Mouse (Mus musculus) Patski (cell line): ENCODE results near the gene Cntd1. TPM values are rescaled to one million over a fixed set of nuclear protein-coding genes. Genes with fewer than 3 reads are reported as not detected.

Experiments used
- ATAC-seq: fragments of 100-300 bp; one replicate; pipeline ENCODE4 v1.8.0; 2021
- CTCF ChIA-PET: fragments of 350-600 bp; sonication (Branson Sonifier 250); formaldehyde crosslinking; loops from one replicate; lab custom pipeline; 2022; ENCODE audit warnings: inconsistent platforms; lab: Charles Lee
- POLR2A ChIA-PET: fragments of 350-600 bp; sonication (Branson Sonifier 250); formaldehyde crosslinking; loops from one replicate; lab custom pipeline; 2022; ENCODE audit warnings: antibody characterized with exemption, inconsistent platforms; lab: Charles Lee
- DNase-seq: peaks from one replicate; pipeline ENCODE4 v3.0.0-alpha.2; 2011; ENCODE audit warnings: low read depth, low spot score
- H3K27me3 ChIP-seq: fragments of 371-371 bp; one replicate; pipeline ENCODE4 v1.5.1; 2021
- CTCF ChIP-seq: fragments of 100-300 bp; IDR thresholded peaks from one replicate; pipeline ENCODE4 v1.5.1; 2021
- in situ Hi-C: fragments of 300-500 bp; cut with MboI; formaldehyde crosslinking; loops from 3 replicates; pipeline ENCODE4 v1.11.1; 2018; ENCODE audit warnings: low pct_unique_long_range_greater_than_20kb, mixed read lengths
- polyA plus RNA-seq: library from polyadenylated mRNA; unstranded; gene quantifications from one replicate; pipeline ENCODE4 v1.2.3, GENCODE M21; 2021

The Cntd1 gene
- polyA plus RNA-seq, 1 experiment from 2014 or later, result 1.0 TPM

DNA sequence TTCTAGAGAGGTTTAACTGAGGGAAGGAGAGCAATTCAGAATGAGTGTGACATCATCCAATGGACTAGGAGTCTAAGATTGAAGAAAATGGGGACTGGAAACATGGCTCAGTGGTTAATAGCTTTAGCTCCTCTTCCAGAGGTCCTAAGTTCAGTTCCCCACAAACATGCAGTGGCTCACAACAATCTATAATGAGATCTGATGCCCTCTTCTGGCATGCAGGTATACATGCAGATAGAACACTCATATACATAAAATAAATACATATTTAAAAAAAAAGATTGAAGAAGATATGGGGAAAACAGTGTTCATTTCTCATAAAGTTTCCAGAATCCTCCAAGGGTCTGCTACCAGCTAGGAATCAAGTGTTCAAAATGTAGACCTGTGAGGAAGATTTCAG lies 43.4 kb upstream of the Cntd1 start:
- no peak for DNase-seq
- H3K27me3 ChIP-seq, result no peaks in the 10 kb centered on the region
- peak; percentile 14 for TF ChIP-seq CTCF
- POLR2A ChIA-PET, result no interaction called here
- ATAC-seq, result no peak
- CTCF ChIA-PET, result interaction anchor here (1.0 kb wide), 1 partner anchor 19 kb away, joined by 3 read pairs; no protein-coding TSS in a partner anchor
- in situ Hi-C loops, result no loop called here

DNA sequence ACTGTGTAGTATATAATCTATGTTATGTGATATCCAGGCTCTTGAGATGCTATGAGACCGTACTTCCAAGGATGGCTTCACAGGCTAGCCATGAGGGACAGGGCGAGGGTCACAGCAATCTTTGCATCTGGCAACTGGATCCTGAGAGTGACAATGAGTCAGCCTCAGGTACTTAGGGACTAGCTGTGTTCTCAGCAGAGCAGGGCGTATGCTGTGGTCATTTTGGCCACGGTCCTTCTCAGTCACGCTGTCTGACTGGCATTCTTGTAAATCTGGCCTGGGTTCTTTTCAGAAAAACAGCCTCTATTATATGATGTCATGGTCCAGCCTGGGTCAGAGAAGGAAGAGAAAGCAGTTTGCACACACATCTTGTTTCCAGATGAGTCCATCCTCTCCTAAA lies 42.0 kb upstream of the Cntd1 start:
- no peak for TF ChIP-seq CTCF
- ChIA-PET CTCF (interaction anchor here (0.8 to 1.9 kb wide), 4 partner anchors 9 to 65 kb away, joined by 3 to 5 read pairs (median 4); partner anchors contain the start of genes Becn1 and Ramp2), POLR2A (interaction anchor here (0.7 kb wide), 1 partner anchor 253 kb away, joined by 3 read pairs; no protein-coding TSS in a partner anchor)
- in situ Hi-C loops, result no loop called here
- no peaks in the 10 kb centered on the region for H3K27me3 ChIP-seq
- DNase-seq (no peak), ATAC-seq (no peak)

- ChIA-PET CTCF (interaction anchor here (1.3 to 1.9 kb wide), 2 partner anchors 19 to 64 kb away, joined by 4 to 5 read pairs; partner anchors contain the start of gene Becn1), POLR2A (no interaction called here)
- ATAC-seq (no peak), DNase-seq (no peak)
- H3K27me3 ChIP-seq, result no peaks in the 10 kb centered on the region
- in situ Hi-C loops, result no loop called here
- no peak for TF ChIP-seq CTCF
Measured at GRCm38 (mm10) chr11:101238071-101238647, 40.7 kb upstream of the Cntd1 start.

- TF ChIP-seq CTCF, result no peak
- ATAC-seq (no peak), DNase-seq (no peak)
- CTCF ChIA-PET, result interaction anchor here (1.0 to 1.9 kb wide), 6 partner anchors 8 to 45 kb away, joined by 3 to 8 read pairs (median 5); no protein-coding TSS in a partner anchor
- no peaks in the 10 kb centered on the region for H3K27me3 ChIP-seq
- POLR2A ChIA-PET, result no interaction called here
- in situ Hi-C loops, result no loop called here
Measured at GRCm38 (mm10) chr11:101245071-101245470, 33.7 kb upstream of the Cntd1 start.

GRCm38 (mm10) chr11:101245855-101246701 lies 32.7 kb upstream of the Cntd1 start, which contains the start of gene Ramp2:
Ramp2 (plus strand) TSS chr11:101246028.
- POLR2A ChIA-PET, result interaction anchor here (0.6 to 1.7 kb wide), 3 partner anchors 14 to 102 kb away, joined by 3 to 10 read pairs (median 3); no protein-coding TSS in a partner anchor
- DNase-seq (no peak), ATAC-seq (peak; percentile 17)
- no peaks in the 10 kb centered on the region for H3K27me3 ChIP-seq
- in situ Hi-C loops, result no loop called here
- TF ChIP-seq CTCF, result peak; percentile 40
- CTCF ChIA-PET, result interaction anchor here (0.7 to 1.9 kb wide), 8 partner anchors 9 to 56 kb away, joined by 3 to 8 read pairs (median 5); partner anchors contain the start of gene Becn1

GRCm38 (mm10) chr11:101246702-101247012 lies 32.2 kb upstream of the Cntd1 start:
- no peak for DNase-seq
- TF ChIP-seq CTCF, result no peak
- ChIA-PET POLR2A (interaction anchor here (0.8 to 1.7 kb wide), 3 partner anchors 15 to 56 kb away, joined by 3 to 10 read pairs (median 4); no protein-coding TSS in a partner anchor), CTCF (interaction anchor here (0.7 to 1.9 kb wide), 6 partner anchors 10 to 56 kb away, joined by 3 to 8 read pairs (median 5); partner anchors contain the start of gene Becn1)
- H3K27me3 ChIP-seq, result no peaks in the 10 kb centered on the region
- no peak for ATAC-seq
- in situ Hi-C loops, result no loop called here

GRCm38 (mm10) chr11:101247521-101248030 lies 31.2 kb upstream of the Cntd1 start:
- no peaks in the 10 kb centered on the region for H3K27me3 ChIP-seq
- no peak for TF ChIP-seq CTCF
- ATAC-seq (no peak), DNase-seq (no peak)
- ChIA-PET POLR2A (interaction anchor here (0.8 kb wide), 1 partner anchor 53 kb away, joined by 4 read pairs; no protein-coding TSS in a partner anchor), CTCF (interaction anchor here (0.7 kb wide), 1 partner anchor 16 kb away, joined by 3 read pairs; no protein-coding TSS in a partner anchor)
- in situ Hi-C loops, result no loop called here

DNA sequence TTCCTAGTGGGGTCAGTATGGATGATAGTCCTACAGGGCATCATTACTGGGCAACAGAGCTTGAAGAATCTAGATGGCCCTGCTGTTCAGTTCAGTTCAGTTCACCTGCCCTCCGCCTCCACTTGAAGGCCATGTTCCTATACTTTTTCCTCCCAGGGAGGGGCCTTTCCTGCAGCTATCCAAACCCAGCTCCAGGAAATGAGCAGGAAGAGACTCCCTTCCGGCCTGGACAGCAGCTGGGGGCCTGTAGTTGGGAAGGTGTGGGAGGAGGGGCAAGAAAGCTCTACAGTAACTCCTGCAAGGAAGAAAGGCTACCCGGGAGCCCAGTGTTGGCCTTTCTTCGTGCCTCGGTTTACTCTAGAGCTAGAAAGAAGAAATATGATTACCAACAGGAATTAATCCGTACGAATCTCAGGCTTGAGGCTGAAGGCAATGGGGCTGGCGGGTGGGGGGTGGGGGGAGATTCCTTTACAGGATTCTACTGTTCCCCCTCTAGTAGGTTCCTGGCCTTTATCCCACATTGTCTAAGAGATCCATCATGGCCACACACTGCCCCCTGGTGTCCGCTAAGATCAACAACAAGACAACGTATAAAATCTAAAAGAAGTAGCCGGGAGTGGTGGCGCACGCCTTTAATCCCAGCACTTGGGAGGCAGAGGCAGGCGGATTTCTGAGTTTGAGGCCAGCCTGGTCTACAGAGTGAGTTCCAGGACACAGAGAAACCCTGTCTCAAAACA lies 30.4 kb upstream of the Cntd1 start:
- peak; percentile 78 for TF ChIP-seq CTCF
- in situ Hi-C loops, result no loop called here
- ChIA-PET CTCF (interaction anchor here (0.7 to 0.8 kb wide), 2 partner anchors 17 to 37 kb away, joined by 3 read pairs; no protein-coding TSS in a partner anchor), POLR2A (no interaction called here)
- no peak for DNase-seq
- H3K27me3 ChIP-seq, result no peaks in the 10 kb centered on the region
- ATAC-seq, result no peak

GRCm38 (mm10) chr11:101251031-101251430 lies 27.8 kb upstream of the Cntd1 start:
- no peak for TF ChIP-seq CTCF
- ATAC-seq, result no peak
- in situ Hi-C loops, result loop anchor here (5.0 kb wide), 2 partner anchors 39 to 51 kb away; partner anchors contain the start of gene Becn1
- no peak for DNase-seq
- CTCF ChIA-PET, result interaction anchor here (2.5 to 5.1 kb wide), 2 partner anchors 39 to 50 kb away, joined by 8 to 33 read pairs; partner anchors contain the start of gene Becn1
- POLR2A ChIA-PET, result no interaction called here
- no peaks in the 10 kb centered on the region for H3K27me3 ChIP-seq
